Mouse (Mus musculus): ENCODE measurements around the gene Ermap. TPM values are rescaled to one million over a fixed set of nuclear protein-coding genes. Genes with fewer than 3 reads are reported as not detected.

The Ermap gene
- polyA plus RNA-seq, 1 experiment = 173 TPM

- peaks cover 3% of the 10 kb centered on the region for H3K4me1 ChIP-seq (ENCODE audit: control insufficient read depth, insufficient read depth, low read length)
- no peak overlapping the region for H3K27ac ChIP-seq (ENCODE audit: control insufficient read depth, insufficient read depth, low read depth, low read length, poor library complexity)
- 90% methylated on average over 4 of the region's 4 CpGs for WGBS
- TF ChIP-seq CTCF (IDR thresholded peaks at IDR 0.05; ENCODE audit: control insufficient read depth, insufficient read depth, low read length) (no peak), POLR2A (IDR thresholded peaks at IDR 0.05; ENCODE audit: borderline replicate concordance, control insufficient read depth, low read depth, low read length) (no peak)
- no peak overlapping the region for H3K4me3 ChIP-seq (replicated peaks; ENCODE audit: control insufficient read depth, low read depth, low read length)
These were observed 2.9 kb upstream of the Ermap start for GRCm38 (mm10) chr4:119192757-119193156.

DNA sequence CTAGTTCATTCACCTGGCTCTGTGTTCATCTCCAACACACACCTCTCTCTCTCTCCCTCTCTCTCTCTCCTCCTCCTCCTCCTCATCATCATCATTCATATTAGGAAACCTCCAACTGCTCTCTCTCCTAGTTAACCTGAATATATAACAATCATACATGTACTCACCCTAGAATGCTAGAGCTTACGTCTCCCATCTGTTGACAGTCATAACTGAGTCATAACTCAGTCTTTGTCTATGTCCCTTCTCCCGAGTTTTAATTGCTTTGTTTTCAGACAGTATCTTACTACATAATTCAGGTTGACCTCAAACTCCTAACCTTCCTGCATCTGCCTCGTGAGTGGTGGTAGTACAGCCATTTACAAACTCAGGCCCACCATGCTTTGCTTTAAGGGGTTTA lies 1.5 kb upstream of the Ermap start:
- Histone ChIP-seq H3K4me1 (ENCODE audit: control insufficient read depth, insufficient read depth, low read length) (peaks cover 3% of the 10 kb centered on the region), H3K27ac (ENCODE audit: control insufficient read depth, insufficient read depth, low read depth, low read length, poor library complexity) (peak overlapping the region; percentile 88; the same call in 1 of the 2 replicates), H3K4me3 (replicated peaks; ENCODE audit: control insufficient read depth, low read depth, low read length) (no peak overlapping the region)
- TF ChIP-seq POLR2A (IDR thresholded peaks at IDR 0.05; ENCODE audit: borderline replicate concordance, control insufficient read depth, low read depth, low read length) (no peak), CTCF (IDR thresholded peaks at IDR 0.05; ENCODE audit: control insufficient read depth, insufficient read depth, low read length) (no peak)
- WGBS = 59% methylated on average over 3 of the region's 3 CpGs

- peak overlapping the region; percentile 93 for H3K27ac ChIP-seq (ENCODE audit: control insufficient read depth, insufficient read depth, low read depth, low read length, poor library complexity)
- peak overlapping the region; percentile 44 for H3K4me3 ChIP-seq (replicated peaks; ENCODE audit: control insufficient read depth, low read depth, low read length)
- H3K4me1 ChIP-seq (ENCODE audit: control insufficient read depth, insufficient read depth, low read length) = peaks cover 3% of the 10 kb centered on the region
These were observed 807 bp upstream of the Ermap start for GRCm38 (mm10) chr4:119190618-119191017.

DNA sequence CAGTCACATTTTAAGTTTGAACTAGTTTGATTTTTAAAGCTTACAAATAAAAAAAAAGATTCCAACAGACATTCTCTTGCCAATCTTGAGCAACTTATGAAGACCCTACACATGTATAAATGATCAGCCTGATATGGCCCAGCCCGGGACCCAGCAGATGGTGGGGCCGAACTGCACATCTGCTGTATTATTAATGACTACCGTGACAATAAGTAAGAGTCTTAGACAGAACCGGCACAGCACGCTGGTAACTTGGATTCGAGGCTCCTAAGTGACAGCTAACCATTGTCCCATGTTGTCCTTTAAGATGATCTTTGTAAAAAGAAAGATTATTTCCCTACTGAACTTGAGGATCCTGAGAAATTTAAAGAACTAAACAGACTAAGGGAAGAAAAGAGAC lies 419 bp downstream of the Ermap start:
- TF ChIP-seq CTCF (IDR thresholded peaks at IDR 0.05; ENCODE audit: control insufficient read depth, insufficient read depth, low read length) (no peak), POLR2A (IDR thresholded peaks at IDR 0.05; ENCODE audit: borderline replicate concordance, control insufficient read depth, low read depth, low read length) (no peak)
- WGBS = 66% methylated on average over 6 of the region's 6 CpGs
- Histone ChIP-seq H3K27ac (ENCODE audit: control insufficient read depth, insufficient read depth, low read depth, low read length, poor library complexity) (peak overlapping the region; percentile 93), H3K4me1 (ENCODE audit: control insufficient read depth, insufficient read depth, low read length) (peaks cover 3% of the 10 kb centered on the region), H3K4me3 (replicated peaks; ENCODE audit: control insufficient read depth, low read depth, low read length) (peak overlapping the region; percentile 88)

More at GRCm38 (mm10) chr4:119190618-119191017, 807 bp upstream of the Ermap start:
- 56% methylated on average over 8 of the region's 8 CpGs for WGBS
- TF ChIP-seq POLR2A (IDR thresholded peaks at IDR 0.05; ENCODE audit: borderline replicate concordance, control insufficient read depth, low read depth, low read length) (no peak), CTCF (IDR thresholded peaks at IDR 0.05; ENCODE audit: control insufficient read depth, insufficient read depth, low read length) (no peak)

DNA sequence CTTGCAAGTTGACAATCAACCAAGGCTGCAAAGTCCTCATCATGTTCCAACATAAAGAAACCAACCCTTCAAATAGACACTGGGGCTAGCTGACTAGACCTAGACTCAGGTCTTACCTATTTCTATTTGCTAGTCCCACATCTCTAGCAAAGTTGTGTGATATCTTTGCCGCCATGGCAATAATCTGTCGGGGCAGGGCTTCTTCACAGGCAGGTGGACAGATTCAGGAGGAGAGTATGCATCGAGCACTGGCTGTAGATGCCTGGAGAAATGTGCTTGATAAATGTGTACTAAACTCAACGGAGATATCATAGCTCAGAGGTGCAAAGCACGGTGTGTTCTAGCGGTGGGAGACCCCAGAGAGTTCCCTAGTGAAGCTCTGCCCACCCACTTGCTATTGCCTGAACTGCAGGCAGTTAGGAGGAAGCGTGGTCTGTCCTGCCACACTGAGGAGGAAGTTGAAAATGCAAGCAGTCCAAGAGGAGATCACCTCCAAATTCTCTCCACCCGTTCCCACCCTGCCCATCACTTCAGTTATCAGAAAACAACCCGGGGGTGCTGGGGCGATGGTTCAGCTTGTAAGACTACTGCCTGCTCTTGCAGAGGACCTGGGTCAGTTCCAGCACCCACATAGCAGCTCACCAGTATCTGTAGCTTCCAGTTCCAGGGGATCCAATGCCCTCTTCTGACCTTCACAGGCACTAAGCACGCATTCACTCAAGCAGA lies 1.6 kb downstream of the Ermap start:
- TF ChIP-seq POLR2A (IDR thresholded peaks at IDR 0.05; ENCODE audit: borderline replicate concordance, control insufficient read depth, low read depth, low read length) (no peak), CTCF (IDR thresholded peaks at IDR 0.05; ENCODE audit: control insufficient read depth, insufficient read depth, low read length) (peak; percentile 64)
- WGBS = 19% methylated on average over 11 of the region's 11 CpGs
- Histone ChIP-seq H3K4me3 (replicated peaks; ENCODE audit: control insufficient read depth, low read depth, low read length) (peak overlapping the region; percentile 75), H3K4me1 (ENCODE audit: control insufficient read depth, insufficient read depth, low read length) (no peaks in the 10 kb centered on the region; the same call in 1 of the 2 replicates), H3K27ac (ENCODE audit: control insufficient read depth, insufficient read depth, low read depth, low read length, poor library complexity) (peak overlapping the region; percentile 32)

GRCm38 (mm10) chr4:119185771-119186170 lies 4.0 kb downstream of the Ermap start:
- Histone ChIP-seq H3K4me3 (replicated peaks; ENCODE audit: control insufficient read depth, low read depth, low read length) (peak overlapping the region; percentile 4), H3K4me1 (ENCODE audit: control insufficient read depth, insufficient read depth, low read length) (no peaks in the 10 kb centered on the region; the same call in 1 of the 2 replicates), H3K27ac (ENCODE audit: control insufficient read depth, insufficient read depth, low read depth, low read length, poor library complexity) (no peak overlapping the region)
- TF ChIP-seq POLR2A (IDR thresholded peaks at IDR 0.05; ENCODE audit: borderline replicate concordance, control insufficient read depth, low read depth, low read length) = no peak
- no peak for TF ChIP-seq CTCF (IDR thresholded peaks at IDR 0.05; ENCODE audit: control insufficient read depth, insufficient read depth, low read length)
- WGBS = 83% methylated on average over 4 of the region's 4 CpGs

- TF ChIP-seq POLR2A (IDR thresholded peaks at IDR 0.05; ENCODE audit: borderline replicate concordance, control insufficient read depth, low read depth, low read length) (no peak), CTCF (IDR thresholded peaks at IDR 0.05; ENCODE audit: control insufficient read depth, insufficient read depth, low read length) (no peak)
- 68% methylated on average over 1 of the region's 1 CpGs for WGBS
- Histone ChIP-seq H3K4me1 (ENCODE audit: control insufficient read depth, insufficient read depth, low read length) (no peaks in the 10 kb centered on the region; the same call in 1 of the 2 replicates), H3K27ac (ENCODE audit: control insufficient read depth, insufficient read depth, low read depth, low read length, poor library complexity) (no peak overlapping the region), H3K4me3 (replicated peaks; ENCODE audit: control insufficient read depth, low read depth, low read length) (no peak overlapping the region)
These were observed 6.3 kb downstream of the Ermap start for GRCm38 (mm10) chr4:119183525-119183924.

DNA sequence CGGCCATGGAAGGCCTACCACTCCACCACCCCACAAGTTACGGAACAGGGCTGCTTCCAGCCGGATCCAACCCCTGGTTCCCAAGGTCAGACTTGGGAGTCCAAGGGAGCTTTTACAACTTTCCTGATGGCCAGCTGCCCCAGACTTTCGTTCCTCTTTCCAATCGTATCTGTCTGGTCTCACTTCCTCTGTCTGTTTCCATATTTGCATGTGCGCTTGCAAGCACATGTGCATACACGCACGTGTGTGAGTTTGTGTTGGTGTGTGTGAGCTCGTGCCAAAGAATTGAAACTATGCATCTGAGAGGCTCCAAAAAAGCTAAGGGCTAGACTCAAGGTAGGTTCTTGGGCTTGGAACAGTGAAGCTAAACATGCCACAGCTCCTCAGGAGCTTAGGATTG lies 8.4 kb downstream of the Ermap start:
- TF ChIP-seq POLR2A (IDR thresholded peaks at IDR 0.05; ENCODE audit: borderline replicate concordance, control insufficient read depth, low read depth, low read length) (no peak), CTCF (IDR thresholded peaks at IDR 0.05; ENCODE audit: control insufficient read depth, insufficient read depth, low read length) (no peak)
- no peak overlapping the region for H3K4me3 ChIP-seq (replicated peaks; ENCODE audit: control insufficient read depth, low read depth, low read length)
- H3K27ac ChIP-seq (ENCODE audit: control insufficient read depth, insufficient read depth, low read depth, low read length, poor library complexity) = no peak overlapping the region
- H3K4me1 ChIP-seq (ENCODE audit: control insufficient read depth, insufficient read depth, low read length) = no peaks in the 10 kb centered on the region; the same call in none of the 2 replicates
- 30% methylated on average over 9 of the region's 9 CpGs for WGBS
